17 mouse cellular contexts compared by ENCODE assay signal in the genomic region with DNA sequence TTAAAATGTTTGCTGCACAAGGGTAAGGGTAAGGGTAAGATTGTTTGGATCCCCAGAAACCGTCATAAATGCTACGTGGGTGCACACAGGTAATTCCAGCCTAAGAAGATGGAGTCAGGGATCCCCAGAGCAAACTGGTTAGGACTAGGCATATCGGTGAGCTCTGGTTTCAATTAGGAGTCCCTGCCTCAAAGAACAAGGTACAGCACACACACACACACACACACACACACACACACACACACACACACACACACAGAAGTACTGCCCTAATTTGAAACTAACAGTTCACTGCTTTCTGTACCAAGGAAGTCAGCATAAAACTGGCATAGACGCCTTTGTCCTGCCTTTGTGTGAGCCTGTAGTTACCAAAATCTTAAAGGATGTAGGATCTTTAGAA. TPM values are rescaled to one million over a fixed set of nuclear protein-coding genes. Genes with fewer than 3 reads are reported as not detected.
"Had no signal": no experiment of that assay in that cellular context is flagged by ENCODE, and none has a peak within 500 bp of the region (broad histone marks: within the 10 kb centered on the region; RNA-seq: fewer than 3 reads in every experiment).

No protein-coding gene starts in this region.

- DNase-seq: lung, adult 18-20 months; lung, postnatal 10 days; lung, postnatal 4 days; midbrain, embryonic 14.5 days; retina, postnatal 1 day; right cerebral cortex, adult 18-20 months; right cerebral cortex, postnatal 14 days; thymus, adult 18-20 months; thymus, postnatal 14 days; thymus, postnatal 36 days had no signal

- ATAC-seq: midbrain, embryonic 16.5 days had no signal

- H3K27ac ChIP-seq: midbrain, embryonic 10.5 days; neural tube, embryonic 13.5 days; neural tube, embryonic 15.5 days had no signal

- H3K9ac ChIP-seq: lung, embryonic 14.5 days; neural tube, embryonic 13.5 days; neural tube, embryonic 15.5 days had no signal

- H3K9me3 ChIP-seq: midbrain, embryonic 10.5 days; neural tube, embryonic 13.5 days; neural tube, embryonic 15.5 days had no signal

- H3K4me2 ChIP-seq: lung, embryonic 14.5 days; neural tube, embryonic 13.5 days; neural tube, embryonic 15.5 days had no signal

- H3K4me3 ChIP-seq: midbrain, embryonic 10.5 days; myocyte; neural tube, embryonic 13.5 days; neural tube, embryonic 15.5 days had no signal

- H3K36me3 ChIP-seq: midbrain, embryonic 10.5 days; neural tube, embryonic 13.5 days; neural tube, embryonic 15.5 days had no signal

RNA-seq across cellular contexts. Expression of gene Insrr, which starts 15.7 kb away (rescaled TPM):
- polyA plus RNA-seq: myocyte had no signal

RNA-seq across cellular contexts. Expression of gene Ntrk1, which starts 17.5 kb away (rescaled TPM):
- polyA plus RNA-seq: myocyte had no signal

RNA-seq across cellular contexts. Expression of gene Sh2d2a, which starts 34.1 kb away (rescaled TPM):
- polyA plus RNA-seq: midbrain, embryonic 16.5 days; myocyte; neural tube, embryonic 11.5 days; neural tube, embryonic 13.5 days; neural tube, embryonic 15.5 days had no signal
